Mouse (Mus musculus) induced T-regulatory cell, adult 2 months (primary cell): ENCODE results near the gene Fance.
"Not testable (repeated sequence)": the region's sequence is repeated elsewhere in the genome, so short reads cannot be mapped to it uniquely, and the experiment has no call there.

Experiments used
- DNase-seq: peaks from one replicate; pipeline ENCODE4 v3.0.0-alpha.2; 2012; ENCODE audit warnings: low read depth

Fance gene

DNA sequence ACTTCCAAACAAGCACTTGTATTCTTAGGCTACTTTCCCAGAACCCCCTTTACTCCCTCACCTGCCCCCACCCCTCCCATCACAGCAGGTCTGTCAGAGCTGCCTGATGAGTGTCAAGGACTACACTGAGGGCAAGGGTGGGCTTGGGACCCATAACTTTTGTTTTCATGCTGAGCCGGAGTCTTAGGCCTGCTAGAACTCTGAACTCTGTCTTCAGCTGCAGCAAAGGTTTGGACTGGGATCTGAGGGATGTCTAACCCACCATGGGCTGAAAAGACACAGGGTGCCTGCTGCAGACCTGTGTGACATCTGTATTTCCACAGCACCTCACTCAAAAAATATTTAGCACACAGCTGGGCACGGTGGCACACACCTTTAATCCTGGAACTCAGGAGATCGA, 13.6 kb downstream of the Fance start:
- DNase-seq, result no peak

DNA sequence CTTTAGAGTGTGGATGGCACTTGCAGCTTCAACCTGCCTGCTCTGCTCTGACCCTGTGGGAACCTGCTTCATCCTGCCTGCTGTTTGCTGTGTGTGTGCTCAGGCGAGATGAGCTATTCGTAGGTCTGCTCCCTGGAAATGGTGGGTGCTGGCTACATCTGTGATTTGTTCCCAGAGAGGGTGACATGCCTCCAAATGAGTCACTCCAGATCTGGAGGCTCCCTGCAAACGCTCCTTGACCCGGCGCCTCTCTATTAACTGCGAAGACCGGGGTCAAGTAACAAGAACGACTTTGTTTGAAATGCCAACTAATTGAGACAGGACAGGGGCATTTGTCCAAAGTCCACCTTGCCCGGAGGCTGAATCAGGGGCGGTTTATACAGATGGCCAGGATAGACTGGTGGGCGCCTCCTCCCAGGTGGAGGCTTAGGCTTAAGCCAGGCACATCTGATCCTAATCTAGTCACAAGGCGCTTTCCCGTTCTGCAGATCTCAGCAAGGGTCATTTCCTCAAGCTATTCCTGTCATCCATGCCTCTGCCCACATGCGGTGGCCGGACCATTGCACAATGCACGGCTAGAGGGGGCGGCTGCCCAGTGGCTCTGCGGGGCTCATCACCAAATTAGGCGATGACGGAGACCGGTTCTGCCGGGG, 14.5 kb downstream of the Fance start:
- no peak for DNase-seq

DNA sequence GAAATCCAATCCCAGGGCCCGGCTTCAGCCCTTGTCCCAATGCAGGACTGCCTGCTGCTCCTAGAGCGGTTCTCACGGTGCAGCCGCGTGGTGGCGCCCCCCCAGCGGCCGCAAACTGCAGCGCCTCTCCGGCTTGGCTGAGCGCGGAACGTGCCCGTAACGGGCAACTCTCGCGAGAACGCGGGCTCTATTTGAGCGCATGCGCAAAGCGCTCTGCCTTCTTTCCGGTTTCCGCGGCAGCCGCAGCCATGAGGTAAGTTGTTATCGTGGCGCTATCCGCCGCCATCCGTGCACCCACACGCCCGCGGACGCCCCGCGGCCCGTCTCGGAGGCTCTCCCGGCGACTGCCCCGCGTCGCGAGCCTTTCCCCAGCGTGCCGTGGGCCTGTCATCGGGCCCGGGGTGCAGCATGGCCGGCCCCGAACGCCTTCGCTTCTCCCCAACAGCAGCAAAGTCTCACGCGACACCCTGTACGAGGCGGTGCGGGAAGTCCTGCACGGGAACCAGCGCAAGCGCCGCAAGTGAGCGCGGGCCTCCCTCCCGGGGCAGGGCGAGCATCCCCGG, 15.1 kb downstream of the Fance start, which contains the start of gene Rpl10a:
Gene Rpl10a, plus strand, starts transcription at position 106 of the 563 bp plus-strand sequence.
- peak; percentile 99 for DNase-seq

DNA sequence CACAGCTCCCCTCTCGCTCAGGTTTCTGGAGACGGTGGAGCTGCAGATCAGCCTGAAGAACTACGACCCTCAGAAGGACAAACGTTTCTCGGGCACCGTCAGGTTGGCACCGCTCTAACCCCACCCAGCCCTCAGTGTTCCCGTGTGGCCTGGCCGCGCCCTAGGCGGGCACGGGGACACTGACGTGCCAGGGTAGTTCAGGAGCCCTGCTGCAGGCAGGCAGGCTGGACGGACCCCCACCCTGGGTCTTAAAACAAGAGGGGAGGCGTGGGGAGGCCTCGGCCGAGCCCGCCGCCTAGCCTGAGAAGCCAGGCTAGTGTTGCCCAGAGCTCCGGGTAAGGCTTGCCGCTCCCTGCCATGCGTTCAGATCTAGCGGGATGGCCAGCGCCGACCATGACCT, 15.6 kb downstream of the Fance start:
- DNase-seq, result no peak

DNA sequence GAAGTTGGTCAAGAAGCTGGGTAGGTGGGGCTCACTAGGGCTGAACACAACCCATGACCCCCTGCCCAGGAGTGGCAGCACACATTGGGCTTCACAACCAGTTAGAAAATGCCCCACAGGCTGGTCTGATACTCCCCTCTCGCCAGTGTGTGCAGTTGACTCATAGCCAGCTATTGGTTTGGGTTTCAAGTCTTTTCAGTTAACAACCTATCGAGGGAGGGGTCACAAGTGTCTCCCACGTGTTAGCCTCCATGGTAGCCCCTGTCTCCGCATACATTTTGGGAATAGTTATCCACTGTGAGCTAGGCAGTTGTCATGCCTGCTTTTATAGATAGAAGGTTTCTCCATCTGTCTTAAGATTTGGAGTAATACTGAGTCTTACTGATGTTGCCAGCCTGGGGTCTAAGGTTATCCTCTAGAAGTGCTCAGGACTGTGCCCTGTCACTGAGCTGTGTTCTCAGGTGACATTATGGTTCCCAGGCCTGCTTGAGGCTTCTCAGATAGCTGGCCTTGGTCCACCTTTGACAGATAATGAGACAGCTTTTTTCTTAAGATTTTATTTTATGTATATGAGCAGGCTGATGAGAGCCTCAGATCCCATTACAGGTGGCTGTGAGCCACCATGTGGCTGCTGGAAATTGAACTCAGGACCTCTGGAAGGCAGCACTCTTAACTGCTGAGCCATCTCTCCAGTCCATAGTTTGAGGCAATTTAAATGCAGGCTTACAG, 16.3 kb downstream of the Fance start:
- DNase-seq, result peak; percentile 49

DNA sequence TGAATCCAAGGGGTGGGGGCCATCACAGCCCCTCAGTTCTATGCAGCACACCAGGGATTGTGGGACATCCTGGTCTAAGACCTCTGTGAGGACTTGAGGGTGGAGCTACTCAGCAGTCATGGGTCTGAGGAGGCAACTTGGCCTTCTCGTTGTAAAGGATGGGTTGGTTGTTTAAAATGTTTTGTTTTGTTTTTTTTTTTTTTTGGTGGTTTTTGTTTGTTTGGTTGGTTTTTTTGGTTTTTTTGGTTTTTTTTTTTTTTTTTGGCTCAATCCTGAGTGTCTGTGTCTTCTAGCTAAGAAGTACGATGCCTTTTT, 16.9 kb downstream of the Fance start:
- no peak for DNase-seq

DNA sequence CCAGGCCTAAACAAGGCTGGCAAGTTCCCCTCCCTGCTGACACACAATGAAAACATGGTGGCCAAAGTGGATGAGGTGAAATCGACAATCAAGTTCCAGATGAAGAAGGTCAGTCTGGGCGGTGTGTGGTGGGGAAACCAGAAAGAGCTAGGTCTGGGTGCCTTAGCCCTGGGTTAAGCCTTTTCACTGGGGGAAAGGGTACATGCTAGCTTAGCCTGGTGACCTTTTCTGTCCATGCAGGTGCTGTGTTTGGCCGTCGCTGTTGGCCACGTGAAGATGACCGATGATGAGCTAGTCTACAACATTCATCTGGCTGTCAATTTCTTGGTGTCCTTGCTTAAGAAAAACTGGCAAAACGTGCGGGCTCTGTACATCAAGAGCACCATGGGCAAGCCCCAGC, 17.3 kb downstream of the Fance start:
- not testable (repeated sequence) for DNase-seq

DNA sequence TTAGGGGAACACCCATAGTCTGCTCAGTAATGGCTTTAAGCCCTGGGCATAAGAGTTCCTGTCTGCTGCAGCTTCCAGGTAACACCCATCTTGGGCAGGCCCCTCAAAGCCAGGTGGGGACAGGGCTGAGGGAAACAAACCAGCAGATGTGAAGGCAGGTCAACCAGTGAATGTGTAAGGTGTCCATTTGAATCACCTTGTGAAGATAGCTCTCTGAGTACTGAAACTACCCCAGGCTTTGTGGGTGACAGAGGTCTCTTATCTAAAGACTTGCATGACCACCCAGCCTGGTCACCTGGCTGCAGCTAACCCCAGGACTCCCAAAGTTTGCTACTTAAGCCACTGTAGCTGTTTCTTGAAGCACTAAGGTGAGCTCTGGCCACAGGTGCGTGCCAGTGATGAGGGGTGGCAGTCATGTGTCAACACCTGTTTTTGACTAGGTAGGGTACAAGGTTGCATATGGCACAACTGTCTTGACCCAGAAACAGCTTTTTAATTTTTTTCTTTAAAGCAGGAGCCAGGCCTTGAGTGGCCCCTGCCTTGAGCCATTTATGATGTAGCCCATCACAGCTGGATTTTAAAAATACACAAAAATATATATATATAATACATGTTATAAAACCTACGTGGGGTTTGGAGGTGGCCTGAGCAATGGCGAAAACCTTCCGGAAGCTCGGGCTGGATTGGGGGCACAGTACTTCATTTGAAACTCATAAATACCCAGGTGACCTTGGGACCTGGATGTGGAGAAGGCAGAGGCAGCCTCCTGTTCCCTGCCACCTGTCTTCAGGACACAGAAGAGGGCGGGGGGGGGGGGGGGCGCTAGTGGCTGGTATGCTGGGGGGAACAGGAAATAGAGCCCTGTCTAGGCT, 18.2 kb downstream of the Fance start:
- no peak for DNase-seq

DNA sequence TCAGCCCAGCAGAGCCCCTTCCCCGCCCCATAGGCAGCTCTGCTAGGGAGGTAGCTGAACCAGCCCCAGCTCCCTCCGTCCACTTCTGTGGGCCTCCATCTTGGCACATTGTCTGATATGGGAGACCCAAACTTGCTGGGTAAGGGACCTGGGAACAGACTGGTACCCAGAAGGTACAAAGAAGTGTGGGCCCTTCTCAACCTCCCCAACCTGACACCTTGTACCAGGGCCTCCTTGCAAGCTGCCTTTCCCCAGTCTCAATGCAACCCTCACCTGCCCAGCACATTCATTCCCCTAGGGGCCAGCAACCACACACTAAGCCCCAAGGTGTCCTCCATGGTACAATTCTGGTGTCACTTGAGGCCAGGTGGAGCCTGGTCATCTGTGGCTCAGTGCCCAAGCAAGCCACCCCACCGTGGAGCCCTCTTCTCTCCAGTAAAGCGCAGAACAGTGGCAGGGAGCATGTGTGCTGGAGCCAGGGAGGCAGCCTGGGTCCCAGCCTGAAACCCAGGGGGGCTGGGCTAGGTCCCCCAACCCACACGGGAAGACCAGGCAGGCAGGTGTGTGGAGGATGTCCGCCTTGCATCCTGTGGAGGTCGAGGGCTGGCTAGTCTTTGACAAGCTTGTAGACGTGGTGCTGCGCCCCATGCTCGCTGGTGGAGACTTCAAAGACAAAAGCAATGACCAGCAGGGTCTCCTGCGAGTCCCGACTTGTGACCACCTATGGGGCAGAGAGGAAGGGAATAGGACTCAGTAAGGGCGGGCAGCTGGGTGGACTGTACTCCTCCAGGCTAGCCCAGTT, 19.0 kb downstream of the Fance start:
- DNase-seq, result no peak

DNA sequence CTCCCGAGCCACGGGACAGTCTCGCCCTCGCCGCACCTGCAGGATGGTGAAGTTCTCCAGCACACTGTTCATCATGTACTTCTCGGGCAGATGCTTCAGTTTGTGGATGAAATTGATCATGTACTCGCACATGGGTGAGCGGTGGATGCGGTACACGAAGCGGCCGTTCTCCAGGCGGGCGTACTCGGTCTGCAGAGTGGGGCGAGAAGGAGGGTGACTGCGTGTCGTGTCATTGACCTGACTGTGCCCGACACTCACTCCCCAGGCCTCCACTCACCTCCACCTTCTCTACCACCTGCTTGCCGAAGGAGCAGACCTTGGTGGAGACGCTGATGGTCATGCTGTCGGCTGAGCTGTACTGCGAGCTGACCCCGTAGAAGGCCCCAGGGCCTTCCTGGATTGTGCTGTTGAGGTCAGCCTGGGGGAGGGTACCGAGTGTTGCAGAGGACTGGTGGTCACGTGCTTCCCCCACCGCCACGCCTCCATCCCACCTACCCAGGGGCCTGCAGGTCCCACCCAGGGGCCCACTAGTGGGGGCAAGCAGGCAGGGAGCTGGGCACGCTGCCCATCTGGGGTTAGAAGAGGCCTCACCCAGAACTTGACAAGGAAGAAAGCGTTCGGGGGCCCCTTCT, 19.7 kb downstream of the Fance start:
- no peak for DNase-seq

DNA sequence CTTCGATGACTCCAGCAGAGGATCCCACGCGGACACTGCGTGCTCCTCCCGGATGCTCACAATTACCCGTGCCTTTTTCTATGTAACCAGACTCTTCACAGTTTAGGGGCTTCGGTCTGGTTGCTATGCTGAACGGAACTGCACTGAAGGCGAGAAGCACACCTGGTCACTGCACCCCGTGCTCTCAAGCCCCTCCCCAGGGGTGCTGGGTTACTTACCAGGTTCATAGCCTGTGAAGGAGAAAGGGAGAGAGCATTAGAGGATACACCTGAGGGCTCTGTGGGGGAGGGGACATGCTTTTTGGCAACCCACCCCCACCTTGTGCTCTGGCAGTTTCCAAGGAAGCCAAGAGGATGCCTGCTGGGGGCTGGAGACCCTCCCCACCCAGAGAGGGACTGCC, 21.9 kb downstream of the Fance start:
- no peak for DNase-seq

DNA sequence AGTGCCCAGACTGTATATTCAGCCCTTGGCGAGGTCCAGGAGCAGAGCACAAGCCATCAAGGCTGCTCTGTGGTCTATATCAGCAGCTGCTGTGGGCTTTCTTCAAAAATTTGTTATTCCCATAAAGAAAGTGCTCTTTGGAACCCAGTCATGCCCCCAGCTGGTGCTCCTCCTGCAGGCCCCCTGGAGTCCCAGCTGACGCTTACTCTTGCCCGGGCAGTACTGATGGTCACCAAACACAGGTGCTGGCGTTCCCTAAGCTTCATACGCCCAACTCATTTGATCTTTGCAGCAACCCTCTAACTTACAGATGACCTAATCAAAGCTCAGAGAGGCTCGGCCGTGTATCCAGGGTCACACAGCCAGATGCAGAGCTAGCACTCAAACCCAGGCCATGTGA, 24.2 kb downstream of the Fance start:
- DNase-seq, result no peak

DNA sequence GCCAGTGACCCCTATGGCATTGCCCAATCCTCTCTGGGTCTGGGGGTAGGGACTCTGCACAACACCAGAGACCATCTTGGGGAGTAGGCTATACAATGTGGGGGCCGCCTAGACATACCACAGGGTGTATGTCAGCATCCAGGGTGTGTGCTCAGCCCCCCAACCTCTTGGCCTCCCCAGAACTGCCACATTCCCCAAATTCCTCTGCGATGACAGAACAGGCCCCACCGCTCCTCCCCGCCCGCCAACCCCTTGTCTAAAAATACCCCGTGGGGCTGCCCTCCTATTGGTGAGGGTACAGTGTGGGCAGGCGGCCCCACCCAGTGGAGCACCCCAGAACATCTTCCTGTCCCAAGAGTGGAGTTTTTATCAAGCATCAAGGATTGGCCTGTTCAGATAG, 27.3 kb downstream of the Fance start:
- no peak for DNase-seq

DNA sequence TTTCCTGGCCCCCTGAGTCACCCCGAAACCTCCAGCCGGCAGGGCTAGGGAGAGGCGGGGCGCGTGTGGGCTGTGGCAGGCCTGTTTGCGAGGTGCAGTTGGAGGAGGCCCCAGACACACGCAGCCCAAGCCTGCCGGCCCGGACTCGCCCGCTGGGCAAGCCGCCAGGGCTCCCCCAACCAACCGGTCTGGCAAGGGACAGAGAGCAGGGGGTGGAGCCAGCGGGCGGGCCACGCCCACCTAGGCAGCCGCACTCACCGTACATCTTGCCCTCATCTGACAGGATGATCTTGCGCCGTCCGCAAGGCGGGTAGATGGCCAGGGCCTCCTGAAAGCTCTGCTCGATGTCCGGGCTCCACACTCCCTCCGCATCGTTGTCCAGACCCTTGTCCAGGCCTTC, 27.8 kb downstream of the Fance start:
- peak; percentile 58 for DNase-seq

DNA sequence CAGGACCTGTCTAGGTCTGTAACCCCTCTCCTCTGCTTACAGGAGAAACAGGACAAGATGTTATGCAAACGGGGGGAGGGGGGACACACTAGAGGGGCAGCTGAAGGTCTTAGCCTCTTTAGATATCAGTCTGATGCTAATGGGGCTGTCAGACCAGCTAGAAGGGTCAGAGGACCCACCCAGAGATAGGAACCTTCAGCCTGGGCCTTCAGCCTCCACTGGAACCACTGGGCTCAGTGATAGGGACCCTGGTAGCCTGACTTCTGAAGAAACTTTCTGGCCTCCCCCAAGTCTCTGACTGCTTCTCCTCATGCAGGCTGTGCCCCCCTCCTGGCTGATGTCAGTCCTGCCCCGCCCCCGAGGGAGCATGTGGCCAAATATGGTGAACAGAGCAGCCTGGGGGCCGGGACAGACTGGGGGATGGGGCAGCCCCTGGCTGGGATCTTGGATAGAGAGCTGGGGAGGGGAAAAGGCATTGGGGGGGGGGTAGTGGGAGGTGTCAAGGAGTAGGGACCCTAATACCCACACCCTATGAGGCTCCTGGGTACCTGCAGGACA, 30.8 kb downstream of the Fance start:
- no peak for DNase-seq

DNA sequence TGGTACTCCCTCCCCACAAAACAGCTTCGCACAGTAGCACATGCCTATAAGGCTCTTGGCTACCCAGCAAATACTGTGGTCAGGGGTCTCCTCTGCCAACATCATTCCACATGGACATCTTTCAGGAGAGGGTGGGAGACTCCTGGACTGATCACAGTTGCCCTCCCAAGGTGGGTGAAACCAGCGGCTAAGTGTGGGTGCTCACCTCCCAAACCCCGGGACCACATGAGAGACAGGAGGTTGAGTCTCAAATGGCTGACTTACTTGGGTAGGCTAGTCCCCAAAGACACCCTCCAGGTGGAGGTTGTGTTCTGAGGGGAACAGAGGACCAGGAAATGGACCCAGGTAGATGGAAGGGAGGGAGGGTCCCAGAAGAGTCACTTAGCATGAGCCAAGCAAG, 31.4 kb downstream of the Fance start:
- no peak for DNase-seq

DNA sequence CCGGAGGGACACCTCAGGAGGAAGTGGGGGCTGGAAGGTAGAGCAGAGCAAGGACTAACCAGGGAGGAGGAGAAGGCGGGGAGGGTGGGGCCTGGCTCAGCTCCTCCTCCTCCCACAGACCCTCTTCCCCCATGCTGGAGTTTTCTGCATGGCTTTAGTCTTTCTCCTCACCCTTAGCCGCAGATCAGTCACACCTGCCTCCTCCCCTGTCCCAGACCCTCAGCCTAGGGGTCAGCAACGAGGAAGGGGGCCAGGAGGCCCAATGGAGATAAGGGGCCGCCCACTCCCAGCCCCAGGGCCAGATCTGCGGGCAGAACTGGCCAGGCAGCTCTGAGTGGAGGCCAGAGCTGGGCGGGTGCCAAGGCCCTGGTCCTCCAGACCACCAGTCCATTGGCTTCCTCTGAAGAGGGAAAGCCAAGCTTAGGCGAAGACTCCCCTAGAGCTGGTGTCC, 32.0 kb downstream of the Fance start:
- DNase-seq, result no peak

DNA sequence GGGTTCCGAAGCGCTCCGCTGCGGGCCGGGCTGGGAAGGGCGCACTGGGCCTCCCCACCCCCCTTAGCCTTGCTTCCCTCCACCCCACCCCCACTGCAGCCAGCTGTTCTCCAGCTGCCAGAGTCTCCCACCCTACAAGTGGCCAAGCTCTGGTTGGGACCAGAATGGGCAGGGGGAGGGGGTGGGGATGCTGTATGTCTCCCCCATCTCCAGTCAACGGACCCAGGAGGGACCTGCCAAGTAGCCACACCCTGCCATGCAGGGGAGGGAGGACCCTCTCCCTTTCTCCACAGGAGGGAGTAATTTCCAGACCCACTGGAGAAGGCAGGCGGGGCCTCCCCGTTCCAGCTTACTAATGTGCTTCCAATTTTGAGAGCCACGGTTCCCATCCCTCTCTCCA, 32.6 kb downstream of the Fance start:
- no peak for DNase-seq

DNA sequence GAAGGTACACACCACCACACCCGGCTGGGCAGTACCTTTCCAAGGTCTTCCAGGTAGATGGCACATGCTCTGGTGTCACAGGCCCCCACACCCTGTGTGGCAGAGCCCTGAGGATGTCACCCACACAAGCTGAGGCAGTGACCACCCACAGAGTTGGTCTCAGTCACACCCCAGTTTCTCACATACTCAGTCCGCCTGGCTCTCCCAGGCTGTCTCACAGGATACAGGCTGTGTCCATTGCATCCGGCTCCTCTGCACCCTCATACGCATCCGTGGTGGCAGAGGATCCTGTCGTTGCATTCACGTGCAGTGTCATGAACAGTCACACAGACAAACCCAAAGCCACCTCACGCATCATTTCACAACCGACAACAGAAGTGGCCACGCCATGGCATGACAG, 34.0 kb downstream of the Fance start:
- DNase-seq, result no peak

DNA sequence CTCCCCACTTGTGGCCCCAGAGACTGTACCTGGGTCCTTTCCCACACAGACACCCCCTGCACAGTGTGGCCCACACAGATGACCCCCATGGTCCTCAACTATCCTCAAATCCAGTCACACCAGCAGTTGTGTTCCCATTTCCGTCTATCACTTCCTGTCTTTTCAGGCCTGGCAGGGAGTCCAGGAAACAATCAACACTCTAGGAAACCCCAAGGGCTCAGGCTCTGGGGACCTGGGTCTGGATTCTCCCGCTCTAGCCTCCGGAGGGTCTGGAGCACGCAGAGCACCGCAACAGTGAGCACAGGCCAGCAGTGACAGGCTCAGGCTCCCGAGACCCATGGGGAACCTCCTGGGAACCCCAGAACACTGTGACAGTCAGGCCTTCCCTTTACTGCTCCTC, 34.9 kb downstream of the Fance start:
- DNase-seq, result no peak

DNA sequence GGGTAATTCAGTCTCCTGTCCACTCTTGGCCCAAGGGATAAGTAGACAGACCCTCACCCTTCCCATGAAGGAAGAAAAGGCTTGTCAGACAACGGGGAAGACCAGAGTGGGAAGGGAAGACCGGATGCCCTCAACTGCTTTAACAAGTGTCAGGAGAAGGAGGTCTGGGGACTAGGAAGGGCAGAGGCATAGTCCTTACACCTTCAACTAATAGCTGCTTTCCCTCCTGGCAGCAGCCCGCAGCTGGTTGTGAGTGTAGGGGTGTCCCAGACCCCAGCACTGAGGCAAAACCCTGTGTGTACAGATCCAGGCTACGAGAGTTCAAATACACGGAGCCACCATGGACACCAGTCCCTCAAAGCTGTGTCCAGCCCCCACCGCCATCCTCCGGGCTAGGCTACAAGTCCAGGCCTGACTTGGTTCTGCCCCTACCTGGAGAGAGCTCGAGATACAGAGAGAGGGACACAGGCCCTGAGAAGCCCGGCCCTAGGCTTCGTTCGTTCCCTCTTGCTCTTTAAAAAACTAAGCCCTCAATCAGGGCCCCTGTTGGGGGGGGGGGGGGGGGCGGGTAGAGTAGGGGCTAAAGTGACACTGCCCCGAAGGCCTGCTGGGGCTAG, 36.1 kb downstream of the Fance start:
- DNase-seq, result no peak
